Mouse (Mus musculus) ovary, postnatal 14 days (tissue): ENCODE results near the gene Pou6f2.
A peak's percentile ranks its signal among the peaks of the same experiment; 100 is the strongest.

ENCODE experiments used
- DNase-seq: peaks from one replicate; pipeline ENCODE4 v3.0.0; 2022; ENCODE audit warnings: low spot score

Pou6f2 gene

GRCm38 (mm10) chr13:18218566-18219234, 178.8 kb downstream of the Pou6f2 start:
- DNase-seq = peak; percentile 5

GRCm38 (mm10) chr13:18211242-18211641, 186.2 kb downstream of the Pou6f2 start:
- no peak for DNase-seq

GRCm38 (mm10) chr13:18204476-18205250, 192.8 kb downstream of the Pou6f2 start:
- DNase-seq = no peak

- DNase-seq = peak; percentile 6
Observed at GRCm38 (mm10) chr13:18174003-18174402, 223.5 kb downstream of the Pou6f2 start.

GRCm38 (mm10) chr13:18173021-18173420, 224.5 kb downstream of the Pou6f2 start:
- no peak for DNase-seq

- DNase-seq = no peak
Observed at GRCm38 (mm10) chr13:18172334-18172733, 225.2 kb downstream of the Pou6f2 start.

GRCm38 (mm10) chr13:18164182-18164581, 233.3 kb downstream of the Pou6f2 start:
- DNase-seq = no peak

- no peak for DNase-seq
Observed at GRCm38 (mm10) chr13:18160566-18160965, 236.9 kb downstream of the Pou6f2 start.

- DNase-seq = no peak
Observed at GRCm38 (mm10) chr13:18153949-18154582, 243.4 kb downstream of the Pou6f2 start.

GRCm38 (mm10) chr13:18133646-18134045, 263.8 kb downstream of the Pou6f2 start:
- DNase-seq = no peak

GRCm38 (mm10) chr13:18133193-18133592, 264.3 kb downstream of the Pou6f2 start:
- no peak for DNase-seq

- no peak for DNase-seq
Observed at GRCm38 (mm10) chr13:18131324-18131723, 266.2 kb downstream of the Pou6f2 start.

- no peak for DNase-seq
Observed at GRCm38 (mm10) chr13:18129697-18130096, 267.8 kb downstream of the Pou6f2 start.

GRCm38 (mm10) chr13:18128826-18129225, 268.7 kb downstream of the Pou6f2 start:
- DNase-seq = no peak

- no peak for DNase-seq
Observed at GRCm38 (mm10) chr13:18128053-18128452, 269.4 kb downstream of the Pou6f2 start.

GRCm38 (mm10) chr13:18126111-18126510, 271.4 kb downstream of the Pou6f2 start:
- no peak for DNase-seq

GRCm38 (mm10) chr13:18125226-18126000, 272.1 kb downstream of the Pou6f2 start:
- DNase-seq = no peak

- peak; percentile 12 for DNase-seq
Observed at GRCm38 (mm10) chr13:18124368-18124767, 273.1 kb downstream of the Pou6f2 start.

GRCm38 (mm10) chr13:18120406-18120805, 277.1 kb downstream of the Pou6f2 start:
- no peak for DNase-seq

GRCm38 (mm10) chr13:18081443-18082119, 315.9 kb downstream of the Pou6f2 start:
- no peak for DNase-seq
